Mouse (Mus musculus): ENCODE measurements at regions not wholly inside any gene's neighbourhood (a gene's known extent, or its start where the extent isn't known, plus 50 kb on each side); places are given as distances from the start of the nearest gene placed in this dataset.

GRCm38 (mm10) chr13:59962676-59963664 is 140.0 kb upstream of the Tut7 start:
- DNase-seq (ENCODE audit: low spot score) = no peak

- peak; percentile 17 for DNase-seq (ENCODE audit: low spot score)
Observed at GRCm38 (mm10) chr13:59956441-59956840, 133.5 kb upstream of the Tut7 start.

- DNase-seq (ENCODE audit: low spot score) = no peak
Observed at GRCm38 (mm10) chr13:59952809-59953208, 129.9 kb upstream of the Tut7 start.

DNA sequence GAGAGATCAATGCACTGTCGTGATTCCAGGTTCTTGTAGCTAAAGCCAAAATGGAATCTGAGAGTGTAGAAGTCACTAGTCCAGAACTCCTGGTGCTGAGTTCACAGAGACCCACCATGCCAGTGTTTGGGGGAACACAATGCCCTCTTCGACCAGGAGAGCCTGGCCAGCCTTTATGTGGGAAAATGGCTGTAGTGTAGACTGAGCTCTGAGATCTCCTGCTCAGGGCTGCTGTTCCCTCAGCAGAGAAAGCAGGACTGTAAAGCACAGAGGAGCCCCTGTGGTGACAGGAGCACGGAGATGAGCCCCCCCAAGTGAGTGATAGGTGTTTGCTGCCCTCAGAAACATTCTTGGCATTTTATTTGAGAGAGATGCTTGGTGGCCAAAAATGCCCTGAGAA is 129.2 kb upstream of the Tut7 start:
- no peak for DNase-seq (ENCODE audit: low spot score)

DNA sequence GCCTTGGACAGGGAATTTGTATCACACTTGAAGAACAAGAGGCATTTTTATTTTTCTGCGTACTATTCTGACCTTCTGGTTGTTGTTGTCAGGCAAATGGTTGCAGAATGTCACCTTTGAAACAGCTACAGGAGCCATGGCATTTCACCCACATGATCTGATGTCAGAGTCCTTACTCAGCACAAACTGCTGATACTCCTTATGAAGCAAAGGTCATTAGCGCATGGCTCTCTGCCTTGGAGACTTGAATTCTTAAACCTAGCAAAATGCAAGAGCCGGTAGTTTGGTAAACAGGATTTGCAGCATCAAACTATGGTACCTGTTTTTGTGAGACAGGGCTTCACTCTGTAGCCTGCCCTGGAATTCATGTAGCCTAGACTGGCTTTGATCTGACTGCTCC is 127.3 kb upstream of the Tut7 start:
- no peak for DNase-seq (ENCODE audit: low spot score)

DNA sequence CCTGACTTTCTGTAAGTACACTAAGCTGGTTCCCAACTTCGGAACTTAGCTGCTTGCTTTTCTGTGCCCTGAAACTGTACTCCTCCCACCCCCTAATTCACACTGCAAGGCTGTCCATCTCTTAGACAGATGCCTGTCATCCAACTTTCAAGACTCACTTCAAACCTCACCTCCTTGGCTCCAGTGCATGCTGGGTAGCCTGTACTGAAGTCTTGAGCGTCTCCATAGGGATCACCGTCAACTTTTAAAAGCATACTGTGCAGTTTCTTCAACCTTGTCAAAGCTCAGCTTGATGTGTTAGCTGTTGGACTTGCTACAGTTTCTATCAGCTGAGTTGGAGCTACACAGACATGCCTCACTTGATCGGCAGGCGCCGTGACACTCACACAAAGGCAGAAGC is 126.5 kb upstream of the Tut7 start:
- DNase-seq (ENCODE audit: low spot score) = no peak

DNA sequence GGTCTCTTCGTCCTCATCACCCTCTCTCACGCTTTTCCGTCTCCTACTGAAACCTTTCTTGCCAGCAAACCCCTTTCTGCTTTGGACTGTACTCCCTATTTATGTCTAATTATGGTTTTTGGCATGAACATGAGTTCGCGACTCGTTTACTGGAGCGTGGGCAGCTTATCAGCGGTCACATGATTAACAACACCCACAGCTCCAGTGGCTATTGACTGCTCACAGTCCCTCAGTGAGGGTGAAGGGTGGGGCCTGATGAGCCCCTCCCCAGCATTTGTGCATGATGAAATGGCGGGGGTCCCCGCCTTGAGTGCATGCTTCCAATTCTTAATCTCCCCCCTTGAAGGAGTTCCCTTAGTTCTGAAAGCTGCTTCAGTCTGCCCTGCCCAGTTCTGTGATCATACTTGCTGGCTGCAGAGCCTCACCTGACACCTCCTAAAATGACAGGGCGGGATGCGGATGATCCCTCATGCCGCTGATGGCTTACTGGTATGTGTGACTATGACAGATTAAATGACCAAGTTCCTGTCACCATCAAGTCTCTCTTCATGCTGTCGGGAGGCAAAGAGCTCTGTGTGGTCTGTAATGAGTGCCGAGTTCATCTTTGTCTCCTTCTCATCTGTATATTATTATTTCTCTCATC is 125.7 kb upstream of the Tut7 start:
- no peak for DNase-seq (ENCODE audit: low spot score)

GRCm38 (mm10) chr13:59947461-59947860 is 124.5 kb upstream of the Tut7 start:
- DNase-seq (ENCODE audit: low spot score) = no peak

- no peak for DNase-seq (ENCODE audit: low spot score)
Observed at GRCm38 (mm10) chr13:59946509-59946908, 123.6 kb upstream of the Tut7 start.

DNA sequence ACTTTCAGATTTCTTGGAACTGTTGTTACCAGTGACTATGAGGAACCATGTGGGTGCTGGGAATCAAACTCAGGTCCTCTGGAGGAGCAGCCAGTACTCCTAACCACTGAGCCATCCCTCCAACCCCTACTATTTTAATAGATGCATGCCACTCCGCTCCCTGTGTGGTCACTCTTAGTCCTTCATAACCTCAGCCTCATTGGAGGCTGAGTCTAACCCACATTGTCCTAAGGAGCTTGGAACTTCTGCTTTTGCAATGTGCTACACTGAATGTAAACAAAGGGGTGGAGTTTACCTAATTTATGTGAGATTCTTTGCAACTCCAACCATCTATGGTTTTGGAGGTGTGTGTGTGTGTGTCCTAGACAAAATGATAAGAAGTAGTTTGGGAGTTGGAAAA is 122.7 kb upstream of the Tut7 start:
- DNase-seq (ENCODE audit: low spot score) = no peak

- no peak for DNase-seq (ENCODE audit: low spot score)
Observed at GRCm38 (mm10) chr13:59943602-59944140, 120.7 kb upstream of the Tut7 start.

- no peak for DNase-seq (ENCODE audit: low spot score)
Observed at GRCm38 (mm10) chr13:59943020-59943419, 120.1 kb upstream of the Tut7 start.

DNA sequence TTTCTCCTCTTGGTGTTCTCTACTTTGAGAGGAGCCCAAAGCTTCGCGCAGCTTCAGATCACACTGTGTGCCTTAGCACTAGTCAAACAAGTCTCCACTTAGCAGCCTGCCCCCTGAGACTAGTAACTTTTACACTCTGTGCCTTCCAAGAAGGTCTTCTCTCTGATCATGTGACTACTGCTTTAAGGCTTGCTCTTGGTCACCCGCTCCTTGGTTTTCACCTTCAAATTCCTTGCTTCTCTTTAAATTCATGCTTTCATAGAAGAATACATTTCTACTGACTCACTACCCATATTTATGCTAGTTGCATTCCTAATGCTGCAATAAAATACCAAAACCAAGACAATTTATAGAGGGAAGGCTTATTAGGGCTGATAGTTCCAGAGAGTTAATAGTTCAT is 118.6 kb upstream of the Tut7 start:
- no peak for DNase-seq (ENCODE audit: low spot score)

DNA sequence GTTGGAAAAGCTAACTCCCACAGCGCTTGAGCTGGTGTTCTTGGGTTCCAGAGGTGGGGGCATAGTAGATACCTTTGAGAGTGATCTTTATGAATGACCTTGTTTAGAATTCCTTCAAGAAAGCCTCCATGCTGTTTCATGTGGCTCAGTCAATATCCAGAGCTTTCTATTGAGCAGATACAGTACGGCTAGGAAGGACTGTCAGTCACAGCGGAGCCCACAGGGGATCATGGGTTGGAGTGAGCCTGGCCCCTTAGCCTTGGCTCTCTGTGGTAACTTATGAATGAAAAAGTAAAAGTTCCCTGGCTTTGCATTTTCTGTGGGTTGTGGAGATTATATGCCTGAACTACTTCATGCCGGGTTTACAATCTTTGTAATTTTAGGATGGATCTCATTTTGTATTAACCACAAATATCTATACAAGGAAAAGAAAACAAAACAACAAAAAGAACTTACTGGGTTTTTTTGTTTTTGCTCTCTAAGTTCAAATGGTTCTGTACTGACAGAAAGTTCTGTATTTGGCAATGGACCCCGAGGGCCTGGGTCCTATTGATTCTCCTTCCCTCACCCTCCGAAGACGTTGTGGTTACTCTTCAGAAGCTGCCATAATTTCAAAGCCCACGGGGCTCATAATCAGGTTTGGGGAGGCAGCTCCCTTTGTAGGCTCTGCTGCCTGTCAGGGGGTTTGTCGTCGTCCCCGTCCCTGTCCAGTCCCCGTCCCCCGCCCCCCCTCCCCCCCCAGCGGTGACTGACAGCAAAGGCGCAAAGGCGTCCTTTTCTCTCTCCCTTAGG is 117.7 kb upstream of the Tut7 start:
- no peak for DNase-seq (ENCODE audit: low spot score)

- no peak for DNase-seq (ENCODE audit: low spot score)
Observed at GRCm38 (mm10) chr13:59939886-59940285, 116.9 kb upstream of the Tut7 start.

DNA sequence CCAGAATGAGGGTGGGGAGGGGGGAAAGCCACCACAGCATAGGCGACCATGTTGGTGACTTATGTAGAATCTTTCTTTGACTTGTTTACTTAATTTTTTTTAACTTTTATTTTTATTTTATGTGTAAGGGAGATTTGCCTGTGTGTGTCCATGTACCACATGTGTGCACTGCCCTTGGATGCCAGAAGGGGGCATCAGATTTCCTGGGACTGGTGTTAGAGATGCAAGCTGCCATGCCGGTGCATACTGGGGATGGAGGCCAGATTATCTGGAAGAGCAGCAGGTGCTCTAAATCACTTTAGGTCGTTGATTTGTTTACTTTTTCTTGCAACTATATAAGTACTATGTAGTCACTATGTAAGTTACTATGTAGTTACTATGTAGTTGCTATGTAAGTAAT is 114.2 kb upstream of the Tut7 start:
- DNase-seq (ENCODE audit: low spot score) = no peak

GRCm38 (mm10) chr13:59934556-59934955 is 111.6 kb upstream of the Tut7 start:
- DNase-seq (ENCODE audit: low spot score) = no peak

GRCm38 (mm10) chr13:59934093-59934492 is 111.1 kb upstream of the Tut7 start:
- no peak for DNase-seq (ENCODE audit: low spot score)

DNA sequence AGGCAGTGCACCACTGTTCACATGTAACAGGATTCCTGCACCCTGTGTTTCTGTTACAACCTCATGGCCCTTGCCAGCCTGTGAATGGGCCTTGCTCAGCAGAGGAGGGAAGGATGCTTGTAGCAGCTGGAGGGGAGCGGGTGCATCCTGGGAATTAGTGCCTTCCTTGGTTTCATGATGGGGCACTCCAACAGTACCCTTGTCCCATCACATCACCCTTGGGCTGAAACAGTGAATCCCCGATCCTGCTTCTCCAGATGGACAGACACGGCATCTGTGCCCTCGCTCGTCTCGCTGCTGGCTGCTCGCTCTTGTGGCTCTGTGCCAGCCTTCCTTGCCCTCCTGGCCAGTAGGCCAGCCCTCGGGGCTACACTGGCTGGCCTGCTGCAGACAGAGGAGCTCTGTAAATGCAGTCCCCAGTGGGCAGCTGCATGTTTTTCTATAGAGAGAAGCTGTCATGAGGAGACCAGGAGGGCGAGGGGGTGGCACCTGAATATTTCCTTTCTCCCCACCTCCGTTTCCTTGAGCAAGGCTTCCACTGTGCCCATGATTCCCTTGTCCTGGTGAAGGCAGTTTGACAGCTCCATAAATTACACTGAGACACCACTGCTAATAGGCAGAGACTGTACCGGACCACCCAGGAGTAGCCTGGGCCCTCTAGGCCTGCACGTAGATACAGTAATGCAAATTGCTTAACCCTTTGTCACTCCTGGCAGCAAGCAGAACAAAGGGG is 104.6 kb upstream of the Tut7 start:
- DNase-seq (ENCODE audit: low spot score) = no peak

DNA sequence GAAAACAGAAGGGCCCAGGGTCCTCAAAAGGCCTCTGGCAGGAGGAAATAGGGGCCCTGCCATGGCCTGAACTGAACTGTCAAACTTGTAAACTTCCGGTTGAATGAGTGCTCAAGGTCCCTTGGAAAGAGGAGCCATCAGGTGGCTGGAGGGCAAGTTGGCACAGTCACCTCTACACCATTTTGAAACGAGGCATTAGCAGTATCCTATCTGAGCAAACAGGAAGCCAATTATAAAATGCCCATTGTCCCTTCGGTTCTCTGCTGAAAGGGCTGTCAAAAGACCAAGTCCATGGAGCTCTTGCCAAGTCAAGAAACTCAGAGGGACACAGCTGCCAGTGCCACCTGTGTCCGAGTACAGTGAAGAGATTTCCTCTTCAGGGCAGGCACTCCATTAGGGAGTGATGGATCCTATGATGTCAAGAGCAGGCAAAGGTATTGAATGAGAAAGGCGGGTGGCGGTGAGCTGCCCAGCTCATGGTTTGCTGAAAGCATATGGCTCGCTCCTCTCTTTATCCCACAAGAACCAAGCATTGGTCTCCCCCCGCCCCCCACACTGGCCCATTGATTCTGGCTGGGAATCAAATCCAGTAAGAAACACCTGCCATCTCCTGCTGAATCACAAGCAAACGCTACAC is 103.0 kb upstream of the Tut7 start:
- DNase-seq (ENCODE audit: low spot score) = no peak

GRCm38 (mm10) chr13:59917185-59917584 is 94.2 kb upstream of the Tut7 start:
- no peak for DNase-seq (ENCODE audit: low spot score)

All from yolk sac, embryonic 10.5 days (tissue).